Mouse (Mus musculus): ENCODE results near the gene Drap1.
"Not testable (repeated sequence)": the region's sequence is repeated elsewhere in the genome, so short reads cannot be mapped to it uniquely, and the experiment has no call there.

Gene Drap1

DNA sequence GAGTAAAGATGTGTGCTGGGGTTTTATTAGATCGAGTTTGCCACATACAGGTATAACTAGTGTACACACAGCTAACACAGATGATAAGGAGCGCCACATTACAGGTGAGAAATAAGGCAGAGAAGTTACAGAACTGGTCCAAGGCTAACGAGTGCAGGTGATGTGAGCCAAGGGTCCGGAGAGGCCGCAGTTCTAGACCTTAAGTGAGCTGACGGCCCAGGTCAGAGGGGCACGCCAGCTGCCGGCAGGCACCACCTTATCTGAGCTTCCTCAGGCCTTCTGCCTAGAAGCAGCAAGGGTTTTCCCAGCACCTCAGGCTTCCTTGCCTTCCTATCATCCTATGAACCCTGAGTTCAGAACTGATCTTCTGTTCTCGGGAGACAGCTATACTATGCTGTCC, 5.1 kb downstream of the Drap1 start:
- no peak for DNase-seq

DNA sequence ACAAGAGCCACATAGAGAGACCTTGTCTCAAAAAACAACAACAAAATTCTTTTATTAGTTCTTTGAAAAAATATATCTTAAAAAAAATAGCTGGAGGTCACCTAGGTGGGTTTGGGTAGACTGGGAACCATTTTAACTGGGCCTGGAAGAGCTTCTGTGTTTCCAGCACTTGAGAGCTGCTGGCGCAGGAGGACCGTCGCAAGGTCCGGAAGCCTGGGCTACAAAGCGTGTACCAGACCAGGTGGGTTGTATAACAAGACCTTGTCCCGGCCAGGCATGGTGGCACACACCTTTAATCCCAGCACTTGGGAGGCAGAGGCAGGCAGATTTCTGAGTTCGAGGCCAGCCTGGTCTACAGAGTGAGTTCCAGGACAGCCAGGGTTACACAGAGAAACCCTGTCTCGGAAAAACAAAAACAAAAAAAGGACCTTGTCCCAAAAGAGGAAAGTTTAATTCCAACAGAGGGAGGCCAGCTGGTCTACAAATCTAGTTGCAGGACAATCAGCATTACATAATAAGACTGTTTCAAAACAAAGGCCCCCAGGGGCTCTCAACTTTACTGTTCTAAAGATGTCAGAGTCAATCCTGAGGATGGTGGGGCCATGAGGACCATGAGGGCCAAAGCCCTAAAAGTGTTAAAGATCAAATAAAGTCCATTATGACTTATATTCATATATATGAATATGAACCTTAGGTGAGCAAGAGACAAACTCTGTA, 5.9 kb downstream of the Drap1 start:
- no peak for DNase-seq

DNA sequence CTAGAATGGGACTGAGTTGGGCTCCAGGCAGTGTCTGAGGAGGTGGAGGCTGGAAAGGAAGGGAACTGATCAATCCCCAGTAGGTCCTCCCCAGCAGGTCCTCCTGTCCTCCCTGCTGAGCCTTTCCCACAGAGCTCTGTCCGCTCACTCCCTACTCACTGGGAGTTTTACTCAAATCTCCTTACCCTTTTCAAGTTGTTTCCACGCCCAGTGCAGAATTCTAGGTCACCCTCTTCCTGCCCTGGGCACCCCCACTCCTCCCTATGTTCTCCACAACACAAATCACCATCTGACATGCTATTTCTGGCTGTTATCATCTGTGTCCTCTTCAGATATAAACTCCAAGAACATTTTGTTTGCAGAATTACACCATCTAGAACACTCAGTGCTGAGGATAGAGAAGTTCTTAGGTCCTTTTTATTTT, 10.2 kb downstream of the Drap1 start:
- peak; percentile 70 for DNase-seq

DNA sequence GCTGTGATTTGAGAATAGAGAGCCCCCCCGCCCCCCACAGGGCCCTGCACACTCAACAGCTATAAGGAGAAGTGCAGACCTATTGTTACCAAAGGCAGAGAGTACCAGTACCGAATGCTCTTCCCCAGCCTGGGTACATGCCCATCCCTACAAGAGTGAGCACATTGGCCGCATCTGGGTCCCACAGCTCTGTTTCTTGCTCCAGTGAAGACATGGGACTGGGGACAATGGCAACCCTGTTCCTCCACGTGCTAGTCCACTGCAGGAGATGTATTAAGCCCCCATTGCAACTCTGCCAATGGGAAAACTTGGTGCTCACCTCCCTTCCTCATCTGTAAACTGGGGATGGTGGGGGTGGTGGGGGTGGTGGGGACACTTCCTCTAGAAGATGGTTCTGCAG, 10.9 kb downstream of the Drap1 start:
- no peak for DNase-seq

DNA sequence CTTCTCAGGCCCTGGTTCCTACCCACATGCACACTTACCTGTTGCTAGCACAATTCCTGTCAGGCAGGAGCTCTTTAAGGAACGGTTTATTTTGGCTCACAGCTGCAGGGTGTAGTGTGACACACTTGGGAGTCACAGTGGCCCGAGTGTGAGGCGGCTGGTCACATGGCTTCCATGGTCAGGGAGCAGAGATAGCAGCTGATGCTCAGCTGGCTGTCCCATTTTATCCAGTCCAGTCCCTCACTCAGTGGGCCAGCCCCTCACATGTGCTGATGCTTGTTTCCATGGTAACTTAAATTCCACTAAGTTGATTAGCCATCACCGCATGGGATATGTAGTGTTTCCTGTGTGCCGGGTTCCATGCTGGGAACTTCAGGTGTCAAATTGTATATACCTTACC, 12.8 kb downstream of the Drap1 start:
- DNase-seq, result no peak

DNA sequence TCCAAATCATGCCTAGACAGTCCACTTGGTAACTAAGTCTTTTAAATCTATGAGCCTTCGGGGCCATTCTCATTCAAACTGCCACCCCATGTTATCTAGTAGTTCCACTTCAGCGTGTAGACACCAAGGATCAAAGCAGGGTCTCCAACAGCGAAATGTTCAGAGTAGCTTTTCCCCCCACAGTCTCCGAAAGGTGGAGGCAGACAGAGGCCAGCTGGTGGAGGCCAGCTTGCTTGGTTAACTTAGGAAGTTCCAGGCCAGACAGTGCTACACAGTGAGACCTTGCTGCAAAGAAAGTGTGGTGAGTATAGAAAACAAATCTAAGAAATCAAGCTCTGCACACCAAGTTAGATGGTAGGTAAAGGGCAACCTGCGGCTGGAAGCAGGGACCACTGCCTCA, 14.1 kb downstream of the Drap1 start:
- DNase-seq, result no peak

DNA sequence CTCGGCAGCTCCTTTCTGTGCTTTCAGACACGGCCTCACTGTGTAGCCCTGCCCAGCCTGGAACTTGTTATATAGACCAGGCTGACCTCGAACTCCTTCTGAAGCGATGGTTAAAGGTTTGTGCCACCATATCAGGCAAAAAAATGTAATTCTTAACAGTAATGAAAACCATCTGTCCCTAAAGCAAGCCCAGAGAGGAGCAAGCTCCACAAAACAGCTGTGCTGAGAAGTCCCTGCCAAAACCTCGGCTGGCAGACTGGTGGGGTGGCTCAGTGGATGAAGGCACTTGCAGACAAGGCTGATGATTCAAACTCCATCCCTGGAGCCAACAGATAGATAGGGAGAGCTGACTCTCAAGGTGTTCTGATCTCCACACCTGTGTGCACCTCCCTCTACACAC, 15.7 kb downstream of the Drap1 start:
- peak; percentile 52 for DNase-seq

DNA sequence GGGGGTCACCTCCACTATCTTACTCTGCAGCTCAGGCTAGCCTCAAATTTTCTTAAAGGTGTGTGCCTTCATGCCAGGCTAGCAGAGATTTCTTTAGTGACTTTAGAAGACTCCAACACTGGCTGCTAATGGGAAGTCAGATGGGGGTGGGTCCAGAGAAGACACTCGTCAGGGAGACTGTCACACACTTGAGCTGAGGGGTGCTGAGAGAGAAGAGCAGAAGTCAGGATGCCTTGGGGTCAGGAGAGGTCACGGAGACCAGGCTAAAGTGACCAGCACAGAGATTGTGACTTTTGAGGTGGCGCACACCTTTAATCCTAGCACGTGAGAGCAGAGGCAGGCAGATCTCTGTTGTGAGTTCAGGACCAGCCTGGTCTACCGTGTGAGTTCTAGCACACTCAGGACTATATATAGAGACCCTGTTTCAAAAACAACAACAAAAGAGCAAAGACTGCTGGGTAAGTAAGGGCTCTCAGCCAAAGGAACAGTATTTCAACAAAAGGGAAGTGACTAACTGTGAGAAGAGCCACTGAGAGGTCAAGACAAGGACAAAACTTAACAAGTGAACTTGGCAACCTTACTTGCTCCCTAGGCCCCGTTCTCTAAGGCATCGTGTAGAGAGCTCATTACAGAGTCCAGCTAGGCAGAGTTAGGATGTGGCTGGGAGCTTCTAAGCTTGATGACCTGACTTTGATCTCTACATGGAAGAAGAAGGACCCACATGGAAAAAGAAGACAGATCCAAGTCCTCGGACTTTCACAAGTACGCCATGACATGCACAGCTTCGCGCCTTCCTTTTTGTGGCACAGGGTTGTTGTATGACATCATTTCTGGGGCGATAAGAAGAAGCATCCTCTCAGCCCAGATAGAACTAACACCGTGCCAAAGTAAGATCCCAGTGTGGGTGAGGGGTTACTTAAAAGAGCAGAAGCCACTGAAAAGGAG, 16.4 kb downstream of the Drap1 start:
- DNase-seq, result peak; percentile 65

DNA sequence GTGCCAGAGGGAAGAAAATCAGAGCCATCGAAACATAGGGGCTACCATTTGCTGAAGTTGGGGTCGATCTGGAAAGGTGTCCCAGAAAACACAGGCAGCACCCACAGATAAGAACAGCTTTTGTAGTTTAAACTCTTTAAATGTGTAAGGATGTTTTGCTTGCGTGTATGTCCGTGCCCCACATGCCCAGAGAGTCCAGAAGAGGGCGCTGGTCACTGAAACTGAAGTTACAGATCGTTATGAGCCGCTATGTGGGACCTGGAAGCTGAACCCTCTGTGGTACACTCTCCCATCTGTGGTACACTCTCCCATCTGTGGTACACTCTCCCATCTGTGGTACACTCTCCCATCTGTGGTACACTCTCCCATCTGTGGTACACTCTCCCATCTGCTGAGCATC, 17.6 kb downstream of the Drap1 start:
- DNase-seq, result peak; percentile 70

DNA sequence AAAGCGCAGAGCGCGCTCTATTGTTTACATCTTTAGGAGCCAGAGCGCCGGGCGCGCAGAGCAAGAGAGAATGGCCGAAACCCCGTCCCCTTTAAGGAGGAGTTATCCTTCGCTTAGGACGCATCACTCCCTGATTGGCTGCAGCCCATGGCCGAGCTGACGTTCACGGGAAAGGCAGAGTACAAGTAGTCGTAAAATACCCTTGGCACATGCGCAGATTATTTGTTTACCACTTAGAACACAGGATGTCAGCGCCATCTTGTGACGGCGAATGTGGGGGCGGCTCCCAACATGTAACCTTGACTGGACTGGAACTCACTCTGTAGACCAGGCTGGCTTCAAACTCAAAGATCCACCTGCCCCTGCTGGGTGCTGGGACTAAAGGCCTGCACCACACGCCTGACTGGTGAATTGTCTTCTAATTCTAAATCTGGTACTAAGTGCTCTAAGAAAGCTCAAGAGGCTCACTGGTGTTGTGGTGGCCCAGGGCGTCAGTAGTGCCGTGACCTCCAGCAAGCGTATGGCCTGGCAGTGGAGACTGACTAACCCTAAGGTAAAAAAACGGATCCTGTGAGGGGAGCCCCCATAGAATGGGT, 18.1 kb downstream of the Drap1 start:
- DNase-seq, result peak; percentile 65

DNA sequence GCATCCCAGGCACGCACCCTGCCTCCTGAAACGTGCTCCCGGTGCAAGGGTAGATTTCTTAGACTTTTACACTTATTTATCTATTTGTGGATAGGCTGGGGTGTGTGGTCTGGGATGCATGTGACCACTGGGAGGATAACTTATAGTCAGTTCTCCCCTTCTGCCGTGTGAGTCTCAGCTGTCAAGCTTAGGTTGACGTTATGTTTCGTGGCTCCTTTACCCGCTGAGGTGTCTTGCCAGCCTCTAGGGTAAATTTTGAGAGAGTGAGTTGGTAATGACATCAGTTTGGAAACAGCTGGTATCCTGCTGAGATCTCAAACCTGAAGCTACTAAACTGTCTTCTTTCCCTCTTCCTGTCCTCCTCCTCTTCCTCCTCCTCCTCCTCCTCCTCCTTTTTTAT, 18.9 kb downstream of the Drap1 start:
- no peak for DNase-seq

DNA sequence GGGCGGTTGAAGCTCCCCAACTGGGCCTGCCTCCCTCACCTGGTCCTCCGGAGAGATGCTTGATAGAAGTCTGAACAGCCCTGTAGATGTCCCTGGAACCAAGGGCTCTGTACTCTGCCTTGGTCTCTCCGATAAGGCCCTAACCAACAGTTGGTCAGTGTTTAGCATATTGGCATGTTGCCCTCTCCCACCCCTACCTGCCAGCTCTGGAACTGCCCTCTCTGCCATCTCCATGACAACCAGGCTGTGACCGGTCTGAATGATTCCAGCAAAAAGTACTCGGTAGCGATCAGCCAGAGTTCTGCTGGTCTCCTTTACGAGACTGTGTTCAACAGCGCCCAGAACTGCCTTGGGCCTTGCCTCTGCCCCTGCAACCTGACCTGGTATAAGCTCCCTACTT, 22.5 kb downstream of the Drap1 start, which contains the start of gene Tsga10ip:
TSS of gene Tsga10ip (minus strand) at position 234 of the 400 bp plus-strand sequence.
- DNase-seq, result no peak

DNA sequence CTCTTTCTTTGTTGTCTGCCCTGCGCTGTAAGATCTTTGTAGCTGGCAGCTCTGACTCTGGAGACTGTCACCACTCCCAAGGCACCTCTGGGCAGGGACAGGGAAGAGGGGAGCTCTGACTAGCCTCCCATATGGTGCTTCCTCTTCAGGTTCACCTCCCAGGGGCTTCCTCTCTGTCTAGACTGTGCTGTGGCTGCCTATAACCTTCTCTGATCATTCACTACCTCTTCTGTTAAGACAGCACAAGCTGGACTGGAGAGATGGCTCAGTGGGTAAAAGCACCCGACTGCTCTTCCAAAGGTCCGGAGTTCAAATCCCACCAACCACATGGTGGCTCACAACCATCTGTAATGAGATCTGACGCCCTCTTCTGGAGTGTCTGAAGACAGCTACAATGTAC, 23.7 kb downstream of the Drap1 start:
- DNase-seq, result not testable (repeated sequence)

DNA sequence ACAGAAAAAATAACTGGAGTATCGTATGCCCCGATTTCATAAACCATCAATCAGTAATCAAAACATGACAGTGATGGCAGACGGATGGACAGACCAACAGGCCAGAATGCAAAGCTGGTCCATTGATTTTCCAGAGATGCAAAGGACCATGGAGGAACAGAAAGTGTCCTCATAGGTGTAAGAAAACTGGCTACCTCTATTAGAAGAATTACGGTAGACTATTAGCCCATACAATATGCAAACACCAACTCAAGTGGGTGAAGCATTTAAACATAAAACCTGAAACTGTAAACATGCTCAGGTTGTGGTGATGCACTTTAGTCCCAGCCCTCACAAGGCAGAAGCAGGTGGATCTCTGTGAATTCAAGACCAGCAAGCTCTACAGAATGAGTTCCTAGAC, 29.4 kb downstream of the Drap1 start:
- DNase-seq, result no peak

DNA sequence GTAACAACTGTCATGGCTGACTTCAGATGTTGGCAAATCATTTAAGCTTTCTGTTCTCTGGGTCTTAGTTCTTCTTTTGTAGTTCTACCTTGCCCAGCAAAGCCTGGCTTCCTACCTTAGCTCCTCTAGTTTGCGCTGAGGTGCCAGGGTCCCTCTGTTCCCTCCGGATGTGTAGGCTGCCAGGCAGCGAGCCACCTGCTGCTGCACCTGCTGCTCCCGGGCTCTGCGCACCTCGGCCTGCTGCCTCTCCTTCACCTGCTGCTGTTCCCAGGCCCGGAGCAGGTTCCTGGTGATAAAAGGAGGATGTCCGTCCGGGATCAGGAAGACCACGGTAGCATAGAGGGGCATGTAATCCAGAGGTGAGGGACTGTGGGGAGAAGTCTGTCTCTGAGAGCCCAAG, 30.6 kb downstream of the Drap1 start:
- no peak for DNase-seq

DNA sequence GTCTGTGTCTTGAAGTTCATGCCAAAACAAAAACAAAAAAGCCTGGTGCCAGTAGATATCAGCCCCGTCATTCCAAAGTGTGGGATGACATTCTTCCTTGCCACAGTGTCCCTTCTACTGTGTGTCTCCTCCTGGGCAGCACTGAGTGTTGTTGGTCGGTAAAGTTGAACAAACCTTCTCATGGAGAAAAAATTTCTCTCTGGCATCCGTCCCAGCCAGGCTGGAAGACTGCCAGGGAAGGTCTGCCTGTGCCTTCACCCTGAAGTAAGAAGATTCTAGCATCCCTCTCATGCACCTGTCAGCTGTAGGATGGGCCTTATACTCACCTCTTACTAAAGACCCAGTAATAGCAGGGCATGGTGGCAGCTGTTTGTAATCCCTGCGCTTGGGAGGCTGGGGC, 31.9 kb downstream of the Drap1 start:
- peak; percentile 85 for DNase-seq

DNA sequence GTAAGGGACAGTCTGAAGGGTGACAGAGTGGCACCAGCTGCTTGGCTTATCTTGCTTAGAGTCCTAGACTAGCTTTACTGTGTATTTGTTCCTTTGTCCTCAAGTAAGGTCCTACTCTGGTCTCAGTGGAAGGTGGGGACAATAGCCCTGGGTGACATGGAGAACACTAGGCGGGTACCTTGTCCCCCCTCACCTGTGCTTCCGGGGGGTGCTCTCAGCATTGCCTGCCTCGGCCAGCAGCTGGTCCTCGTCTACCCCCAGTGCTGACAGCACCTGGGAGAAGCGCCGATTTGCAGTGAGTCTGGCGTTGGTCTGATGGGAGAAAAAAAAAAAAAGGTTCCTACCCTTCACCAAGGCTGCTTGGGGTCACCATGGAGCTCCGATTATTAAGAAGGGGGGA, 34.4 kb downstream of the Drap1 start:
- no peak for DNase-seq

DNA sequence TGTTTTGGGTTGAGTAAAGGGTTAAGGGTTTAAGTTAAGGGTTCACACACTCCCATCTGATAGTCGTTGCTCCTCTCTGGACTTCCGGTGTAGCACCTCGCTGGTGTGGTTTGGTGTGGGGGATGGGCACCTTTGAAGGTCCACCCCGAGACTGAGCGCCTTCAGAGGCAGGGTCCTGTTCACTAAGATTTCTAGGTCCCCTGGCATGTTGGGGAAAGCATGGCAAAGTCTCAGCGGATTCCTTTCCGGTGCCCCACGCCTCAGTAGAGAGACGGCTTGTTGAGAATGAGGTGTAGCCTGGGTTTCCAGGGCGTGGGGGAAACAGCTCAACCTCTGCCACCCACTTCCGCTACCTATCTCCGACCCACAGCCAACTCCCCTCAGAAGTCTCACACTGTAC, 35.1 kb downstream of the Drap1 start:
- peak; percentile 37 for DNase-seq

DNA sequence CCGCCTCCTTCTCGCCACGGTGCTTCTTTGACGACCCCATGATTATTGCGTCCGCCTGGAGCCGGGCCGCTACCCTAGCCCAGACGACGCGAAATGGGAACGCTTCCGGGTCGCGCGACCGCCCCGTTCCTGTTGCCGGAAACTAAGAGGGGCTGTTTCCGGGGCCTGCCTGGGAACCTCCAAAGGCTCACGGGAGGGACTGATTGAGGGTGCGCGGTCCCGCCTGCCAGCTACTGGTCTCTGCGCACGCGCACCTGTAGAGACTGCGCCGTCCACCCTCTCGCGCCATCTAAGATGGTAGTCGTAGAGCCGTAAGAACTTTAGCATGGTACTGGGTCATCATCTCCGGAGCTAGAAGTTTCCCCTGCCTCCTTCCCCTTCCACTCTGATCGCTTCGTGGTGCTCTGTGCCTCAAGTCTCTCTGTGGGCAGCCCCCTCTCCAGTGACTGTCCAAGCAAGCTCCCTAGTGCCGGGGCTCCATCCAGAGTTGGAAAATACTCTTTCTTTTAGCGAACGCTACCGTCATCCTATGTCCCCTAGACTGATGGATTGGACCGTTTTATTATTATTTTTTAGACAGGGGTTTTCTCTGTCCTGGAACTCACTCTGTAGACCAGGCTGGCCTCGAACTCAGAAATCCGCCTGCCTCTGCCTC, 36.1 kb downstream of the Drap1 start, which contains the start of gene Sart1:
TSS of gene Sart1 (minus strand) at position 116 of the 655 bp plus-strand sequence.
- peak; percentile 98 for DNase-seq

DNA sequence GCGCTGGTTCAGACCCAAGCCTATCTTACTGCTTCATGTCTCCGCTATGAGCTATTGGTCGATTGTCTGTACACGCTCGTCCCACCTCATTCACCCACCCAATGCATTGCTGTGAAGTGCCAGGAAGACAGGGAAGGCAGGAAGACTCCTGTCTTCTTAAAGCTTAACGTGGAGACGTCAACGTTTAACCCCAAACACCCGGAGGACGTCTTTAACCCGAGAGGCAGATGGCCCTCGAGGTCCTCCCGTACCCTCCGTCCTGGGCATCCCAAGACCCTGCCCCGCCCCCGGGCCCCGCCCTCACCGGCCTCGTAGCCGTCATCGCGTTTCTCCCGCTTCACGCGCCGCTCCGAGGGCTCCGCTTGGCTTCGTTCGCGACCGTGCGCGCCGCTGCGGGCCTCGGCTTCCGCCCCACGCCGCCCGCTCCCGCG, 36.8 kb downstream of the Drap1 start:
- no peak for DNase-seq

DNA sequence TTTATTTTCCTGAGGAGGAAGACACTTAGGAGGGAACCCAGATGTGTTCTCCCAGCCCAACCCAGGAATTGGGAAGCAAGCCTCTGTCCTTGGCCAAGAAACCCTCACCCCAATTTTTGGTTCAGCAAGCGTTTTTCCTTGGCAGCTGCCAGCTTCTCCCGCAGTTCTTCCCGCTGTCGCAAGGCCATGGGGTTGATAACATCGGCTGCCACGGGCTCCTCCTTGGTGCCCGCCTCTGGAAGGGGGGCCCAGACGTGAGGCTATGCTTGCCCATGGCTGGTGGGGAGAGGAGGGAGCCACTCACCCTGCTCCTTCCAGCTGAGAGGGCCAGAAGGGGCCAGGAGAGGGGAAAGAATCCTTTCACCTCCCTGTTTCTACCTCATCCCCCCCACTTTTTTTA, 40.1 kb downstream of the Drap1 start:
- DNase-seq, result no peak

DNA sequence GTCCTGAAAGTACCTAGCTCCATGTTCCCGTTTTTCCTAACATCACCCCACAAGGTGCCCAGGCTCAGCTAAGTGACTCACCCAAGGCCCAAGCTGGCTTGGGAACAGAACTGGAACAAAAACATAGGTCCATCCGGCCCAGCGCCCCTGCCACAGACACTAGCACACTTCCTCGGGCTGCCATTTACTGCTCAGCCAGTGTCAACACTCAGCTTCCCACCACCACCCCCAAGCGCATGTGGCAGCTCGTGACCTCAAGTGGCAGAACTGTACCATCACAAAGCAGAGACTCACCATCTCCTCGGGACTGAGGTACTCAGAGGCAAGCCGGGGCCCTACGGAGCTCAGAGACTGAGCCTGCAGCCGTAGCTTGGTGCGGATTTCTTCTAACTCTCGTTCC, 41.5 kb downstream of the Drap1 start:
- DNase-seq, result no peak

DNA sequence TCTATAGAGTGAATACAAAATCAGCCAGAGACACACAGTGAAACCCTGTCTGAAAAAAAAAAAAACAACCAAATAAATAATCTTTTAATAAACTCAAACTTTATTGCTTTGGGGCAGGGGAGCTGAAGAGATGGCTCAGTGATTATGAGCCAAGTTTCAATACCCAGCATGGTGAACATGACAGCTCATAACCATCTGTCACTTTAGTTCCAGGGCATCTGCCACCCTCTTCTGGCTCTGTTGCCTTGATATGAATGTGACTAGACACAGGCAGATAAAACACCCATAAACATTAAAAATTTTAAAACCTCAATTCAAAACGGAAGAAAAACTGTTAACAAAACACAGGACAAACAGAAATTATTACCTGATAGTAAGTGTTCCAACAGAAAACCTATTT, 47.3 kb downstream of the Drap1 start:
- no peak for DNase-seq

All from kidney, postnatal 14 days (tissue).